Mouse (Mus musculus): ENCODE measurements around the gene Dnaja3.
A peak's percentile ranks its signal among the peaks of the same experiment; 100 is the strongest.

The Dnaja3 gene

GRCm38 (mm10) chr16:4643670-4644419 is 4.1 kb downstream of the Dnaja3 start:
- no peak for DNase-seq

DNA sequence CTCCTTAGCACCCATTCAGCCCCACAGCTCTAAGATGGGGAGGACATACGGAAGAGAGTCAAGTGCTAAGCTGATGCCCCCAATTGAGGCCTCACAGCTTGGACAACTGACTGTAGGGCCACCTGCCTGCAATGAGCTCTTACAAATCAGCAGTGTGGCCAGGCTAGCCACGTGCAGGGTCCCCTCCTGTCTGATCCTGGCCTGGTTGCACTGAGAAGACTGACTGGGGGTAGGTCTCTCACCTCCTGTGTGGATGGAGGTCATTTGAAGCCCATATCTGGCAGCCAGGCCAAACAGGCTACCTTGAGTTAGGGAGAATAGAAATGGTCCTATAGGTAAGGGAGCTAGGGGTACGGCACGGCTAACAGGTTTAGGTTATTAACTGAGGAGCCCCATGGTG is 6.1 kb downstream of the Dnaja3 start:
- no peak for DNase-seq

DNA sequence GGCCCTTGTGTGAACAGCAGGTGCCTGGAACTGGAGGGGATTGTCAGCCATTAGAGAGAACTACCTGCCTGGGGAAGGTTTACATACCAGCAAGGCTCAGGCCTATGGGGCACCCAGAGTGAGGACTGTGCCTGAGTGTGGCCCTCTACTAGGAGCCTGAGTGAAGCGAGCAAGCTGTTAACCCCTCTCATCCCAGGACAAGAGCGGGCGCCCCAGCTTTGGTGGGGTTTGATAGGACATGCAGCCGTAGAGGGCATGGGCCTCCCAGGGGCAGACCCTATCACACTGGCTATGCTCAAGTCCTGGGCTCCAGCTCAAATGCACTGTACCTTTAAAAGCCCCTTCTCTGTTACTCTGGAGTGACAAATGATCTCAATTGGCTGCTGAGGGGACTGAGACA is 7.0 kb downstream of the Dnaja3 start:
- no peak for DNase-seq

DNA sequence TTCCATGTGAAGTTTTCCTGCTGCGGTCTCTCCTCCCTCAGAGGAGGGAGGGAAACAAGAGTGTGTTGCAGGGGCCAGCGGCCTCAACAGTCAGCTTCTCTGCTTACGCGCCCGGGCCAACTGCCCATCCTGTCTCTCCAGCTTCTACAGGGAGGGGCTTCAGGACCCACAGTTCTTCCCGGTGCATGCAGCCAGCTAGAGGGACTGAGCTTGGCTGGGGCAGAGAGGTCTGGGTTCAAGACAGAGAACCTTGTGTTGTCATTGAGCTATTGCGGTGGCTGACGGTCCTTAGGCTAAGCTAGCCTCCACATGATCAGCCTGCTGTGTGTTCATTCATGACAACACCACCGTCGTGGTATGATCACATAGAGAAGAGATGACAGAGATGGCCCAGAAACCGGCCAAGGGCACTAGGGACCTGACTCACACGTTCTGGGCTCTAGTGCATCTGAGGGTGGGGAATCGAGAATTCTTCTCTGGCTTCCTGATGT is 7.9 kb downstream of the Dnaja3 start:
- DNase-seq: no peak

GRCm38 (mm10) chr16:4648416-4649023 is 8.7 kb downstream of the Dnaja3 start:
- DNase-seq: no peak

GRCm38 (mm10) chr16:4649211-4649610 is 9.4 kb downstream of the Dnaja3 start:
- no peak for DNase-seq

DNA sequence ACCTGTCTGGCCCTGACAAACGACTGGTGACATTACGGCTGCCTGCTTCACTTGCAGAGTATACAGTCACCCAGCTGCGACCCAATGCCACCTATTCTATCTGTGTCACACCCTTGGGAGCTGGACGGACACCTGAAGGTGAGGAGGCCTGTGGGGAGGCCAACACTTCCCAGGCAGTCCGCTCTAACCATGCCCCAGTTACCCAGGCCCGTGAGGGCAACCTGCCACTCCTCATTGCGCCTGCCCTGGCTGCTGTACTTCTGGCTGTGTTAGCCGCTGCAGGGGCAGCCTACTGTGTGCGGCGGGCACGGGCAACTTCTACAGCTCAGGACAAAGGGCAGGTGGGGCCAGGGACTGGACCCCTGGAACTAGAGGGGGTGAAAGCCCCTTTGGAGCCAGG is 9.9 kb downstream of the Dnaja3 start:
- no peak for DNase-seq

GRCm38 (mm10) chr16:4650161-4650560 is 10.4 kb downstream of the Dnaja3 start:
- no peak for DNase-seq

GRCm38 (mm10) chr16:4651081-4651480 is 11.3 kb downstream of the Dnaja3 start:
- DNase-seq: no peak

DNA sequence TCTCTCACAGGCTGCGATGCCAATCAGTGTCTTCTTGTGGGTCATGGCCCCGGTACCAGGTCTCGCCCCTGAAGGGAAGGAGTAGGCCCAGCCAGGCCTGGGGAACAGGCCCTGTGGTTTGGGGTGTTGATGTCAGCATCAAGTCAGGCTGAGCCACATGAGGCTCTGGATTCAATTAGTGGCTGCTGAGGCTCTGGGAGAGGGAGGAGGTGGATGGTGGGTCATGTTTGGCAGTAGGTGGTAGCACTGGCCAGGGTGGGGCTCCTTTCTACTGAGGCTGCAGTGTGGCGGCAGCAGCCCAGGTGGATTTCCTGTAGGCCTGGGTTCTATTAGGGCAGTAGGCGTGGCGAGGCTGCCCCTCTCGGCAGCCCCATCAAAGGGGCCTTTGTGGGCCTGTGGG is 11.8 kb downstream of the Dnaja3 start:
- DNase-seq: no peak

DNA sequence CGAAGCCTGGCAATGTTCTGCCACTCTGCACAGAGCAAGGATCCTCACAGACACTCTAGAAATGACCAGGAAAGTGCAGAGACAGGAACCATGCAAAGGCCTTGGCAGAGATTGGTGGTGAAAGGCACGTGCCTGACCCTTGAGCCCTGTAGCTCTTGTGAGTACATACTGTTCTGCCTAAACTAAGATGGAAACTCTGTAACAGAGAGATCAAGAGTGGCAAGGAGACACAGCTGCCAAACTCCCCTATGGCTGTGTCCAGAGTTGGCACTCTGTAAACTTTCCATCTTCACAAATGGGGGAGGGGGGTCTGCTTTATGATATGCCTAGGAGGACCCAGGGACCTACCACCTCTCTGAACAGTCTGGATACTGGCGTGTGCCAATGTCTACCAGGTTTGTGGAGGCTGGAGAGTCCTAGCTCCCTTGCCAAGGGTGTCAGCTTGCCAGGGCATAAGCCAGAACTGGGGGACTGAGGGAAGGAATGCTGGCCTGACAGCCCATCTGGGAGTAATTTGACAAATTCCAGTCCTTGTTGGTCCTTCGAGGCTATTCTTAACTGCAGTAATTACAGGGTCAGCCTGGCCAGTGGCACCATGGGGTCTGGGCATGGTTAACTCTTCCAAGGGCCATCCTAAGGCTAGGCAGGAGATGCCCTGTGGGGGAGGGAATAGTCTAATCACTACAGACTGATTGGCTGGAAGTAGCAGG is 13.1 kb downstream of the Dnaja3 start:
- DNase-seq: no peak

- no peak for DNase-seq
Observed at GRCm38 (mm10) chr16:4654706-4655105, 14.9 kb downstream of the Dnaja3 start.

GRCm38 (mm10) chr16:4655251-4655734 is 15.5 kb downstream of the Dnaja3 start:
- DNase-seq: no peak

DNA sequence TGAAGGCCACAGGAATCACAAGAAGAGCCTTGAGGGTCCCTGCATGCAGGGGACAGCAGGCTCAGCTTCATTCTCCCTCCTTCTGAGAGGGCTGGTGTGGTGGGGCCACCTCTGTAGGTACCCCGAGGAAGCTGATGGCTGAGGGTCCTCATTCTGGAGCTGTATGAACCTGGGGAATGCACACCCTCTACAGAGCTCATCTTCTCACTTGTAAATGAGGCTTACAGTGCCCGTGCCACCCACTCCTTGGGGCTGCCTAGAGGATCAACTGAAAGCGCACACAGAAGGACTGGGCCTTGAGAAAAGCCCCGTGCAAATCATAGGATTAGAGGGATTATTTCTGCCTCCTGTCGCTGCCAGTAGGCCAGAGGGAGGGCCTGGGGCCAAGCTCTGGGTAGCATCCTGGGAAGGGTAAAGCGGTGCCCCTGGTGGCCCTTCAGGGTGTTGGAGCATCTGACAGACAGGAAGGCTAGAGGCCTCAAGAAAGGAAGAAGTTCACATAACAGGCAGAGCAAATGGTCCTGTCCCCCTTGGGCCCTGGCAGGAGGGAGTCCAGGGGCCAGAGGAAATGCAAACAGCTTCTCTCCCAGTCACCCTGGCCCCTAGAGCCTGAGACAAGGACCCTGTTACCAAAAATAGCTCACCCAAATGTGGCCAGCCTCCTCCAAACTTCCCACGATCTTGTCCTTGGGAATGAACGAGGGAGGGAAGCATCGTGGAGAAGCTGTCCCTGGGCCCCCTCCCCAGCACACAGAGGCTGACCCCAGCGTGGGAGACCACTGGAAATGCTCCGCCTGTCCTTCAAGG is 16.2 kb downstream of the Dnaja3 start:
- no peak for DNase-seq

GRCm38 (mm10) chr16:4656571-4657081 is 16.8 kb downstream of the Dnaja3 start:
- DNase-seq: no peak

- DNase-seq: no peak
Observed at GRCm38 (mm10) chr16:4658781-4659245, 19.0 kb downstream of the Dnaja3 start.

DNA sequence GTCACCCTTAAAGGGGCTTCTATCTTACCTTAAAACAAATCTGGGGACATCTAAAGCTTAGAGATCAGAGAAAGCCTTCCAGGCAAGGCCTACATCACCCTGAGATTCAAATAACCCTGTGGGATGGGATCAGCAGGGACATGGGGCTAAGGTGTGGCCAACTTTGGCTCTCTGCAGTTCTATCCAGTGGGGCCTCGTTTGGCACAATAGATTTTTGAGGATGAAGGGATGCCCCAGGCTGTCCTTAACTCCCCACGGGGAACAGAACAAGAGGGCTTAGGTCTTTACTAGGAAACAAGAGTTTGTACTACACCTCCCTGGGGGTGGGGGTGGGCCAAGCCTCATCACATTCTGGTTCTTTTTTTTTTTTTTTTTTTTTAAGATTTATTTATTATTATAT is 19.5 kb downstream of the Dnaja3 start:
- no peak for DNase-seq

DNA sequence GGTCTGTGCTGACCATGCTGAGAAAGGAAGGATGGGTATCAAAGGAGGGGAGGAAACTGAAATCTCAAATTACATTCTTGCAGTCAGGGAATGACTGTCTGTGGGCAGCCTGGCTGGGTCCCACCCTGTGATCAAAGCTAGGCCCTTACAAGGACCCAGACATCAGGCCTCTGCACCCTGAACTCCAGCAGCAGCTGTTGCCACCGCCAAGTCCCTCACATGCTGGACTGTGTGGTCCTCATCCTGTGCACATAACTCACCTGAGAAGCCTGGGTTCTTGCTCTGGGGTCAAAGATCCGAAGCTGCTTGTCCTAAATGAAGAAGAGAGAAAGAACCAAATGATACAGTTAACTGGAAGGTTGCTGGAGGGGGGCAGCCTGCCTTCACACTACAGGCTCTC is 21.8 kb downstream of the Dnaja3 start:
- no peak for DNase-seq

- DNase-seq: no peak
Observed at GRCm38 (mm10) chr16:4663806-4664205, 24.0 kb downstream of the Dnaja3 start.

DNA sequence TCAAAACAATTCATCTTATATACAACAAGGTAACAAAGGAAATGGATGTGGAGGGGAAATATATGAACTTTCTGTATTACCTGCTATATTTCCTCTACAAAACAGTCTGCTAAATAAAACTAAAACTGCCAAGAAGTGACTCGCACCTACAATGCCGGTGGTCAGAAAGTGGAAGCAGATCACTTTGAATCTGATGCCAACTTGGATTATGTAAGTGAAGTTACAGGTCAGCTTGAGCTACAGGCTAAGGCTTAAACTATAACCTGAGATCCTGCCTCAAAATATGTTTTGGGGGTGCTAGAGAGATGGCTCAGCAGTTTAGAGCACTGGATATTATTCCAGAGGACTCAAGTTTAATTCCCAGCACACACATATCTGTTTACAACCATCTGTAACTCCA is 25.9 kb downstream of the Dnaja3 start:
- DNase-seq: no peak

GRCm38 (mm10) chr16:4667190-4667808 is 27.5 kb downstream of the Dnaja3 start:
- peak; percentile 89 for DNase-seq

- DNase-seq: no peak
Observed at GRCm38 (mm10) chr16:4670317-4670716, 30.5 kb downstream of the Dnaja3 start.
